Mouse (Mus musculus) common myeloid progenitor, adult 5-6 weeks (primary cell): ENCODE results near the gene Krt1. TPM values are rescaled to one million over a fixed set of nuclear protein-coding genes. Genes with fewer than 3 reads are reported as not detected.

Source experiments
- ATAC-seq: replicated peaks from 2 replicates; pipeline ENCODE4 v1.8.0; 2016; ENCODE audit warnings: low read depth, mild to moderate bottlenecking, moderate TSS enrichment, inconsistent platforms; ENCODE audit not compliant: poor library complexity, severe bottlenecking
- total RNA-seq: library from RNA; stranded (forward); fragments of 200-1000, 187-1606 nt; gene quantifications from 2 replicates; pipeline ENCODE4 v1.2.3, GENCODE M21; 2017

Gene Krt1
- not detected in 2 replicates for total RNA-seq

GRCm38 (mm10) chr15:101850694-101851093 lies at the start of gene Krt1:
Gene Krt1 (minus strand): TSS chr15:101850794.
- ATAC-seq = no peak

DNA sequence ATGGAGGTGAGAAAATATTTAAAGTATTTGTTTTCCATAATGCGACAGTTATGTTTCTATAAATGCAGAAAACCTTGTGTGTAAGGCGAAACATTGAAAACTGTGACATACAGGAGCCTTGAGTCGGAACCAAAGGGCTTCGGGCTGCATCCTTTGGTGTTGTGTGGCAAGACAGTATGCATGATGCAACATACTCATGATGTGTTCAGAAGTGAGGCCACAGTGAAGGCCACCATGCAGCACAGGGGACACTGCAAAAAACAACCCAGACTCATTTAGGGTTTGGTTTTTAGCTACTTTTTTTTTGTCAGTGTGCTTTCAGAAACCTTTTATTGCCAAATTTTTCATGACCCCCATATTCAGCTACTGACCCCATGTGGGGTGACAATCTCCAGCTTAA lies 44.6 kb upstream of the Krt1 start:
- ATAC-seq = no peak

GRCm38 (mm10) chr15:101892820-101893219 lies 42.2 kb upstream of the Krt1 start, which contains the start of gene Krt76:
Gene Krt76 (minus strand): TSS chr15:101892920.
- ATAC-seq = no peak

- no peak for ATAC-seq
Measured at GRCm38 (mm10) chr15:101879776-101880175, 29.2 kb upstream of the Krt1 start.

GRCm38 (mm10) chr15:101878041-101878440 lies 27.4 kb upstream of the Krt1 start:
- no peak for ATAC-seq

- ATAC-seq = no peak
Measured at GRCm38 (mm10) chr15:101874383-101874782, 23.8 kb upstream of the Krt1 start.

DNA sequence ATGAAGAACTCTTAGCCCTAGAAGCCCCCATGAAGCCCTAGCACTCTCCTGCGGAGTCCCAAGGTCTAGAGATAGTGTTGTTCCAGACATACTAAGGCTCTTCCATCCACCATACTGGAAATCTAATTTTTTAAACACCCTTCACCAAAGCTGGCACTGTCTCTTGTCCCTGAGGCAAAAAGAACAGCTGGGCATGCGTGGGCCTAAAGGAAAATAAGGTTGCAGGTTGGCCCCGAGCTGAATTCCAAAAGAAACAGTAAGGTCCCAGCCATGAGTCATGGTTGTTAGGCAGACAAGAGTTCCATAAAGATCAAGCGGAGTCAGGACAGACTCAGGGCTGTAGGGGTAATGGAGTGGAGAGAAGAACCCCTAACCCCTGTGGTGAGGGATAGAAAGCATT lies 22.6 kb upstream of the Krt1 start:
- ATAC-seq = no peak

GRCm38 (mm10) chr15:101869431-101869830 lies 18.8 kb upstream of the Krt1 start, which contains the start of gene Krt77:
Gene Krt77 (minus strand): TSS chr15:101869705.
- ATAC-seq = no peak

- ATAC-seq = no peak
Measured at GRCm38 (mm10) chr15:101866754-101867153, 16.2 kb upstream of the Krt1 start.

DNA sequence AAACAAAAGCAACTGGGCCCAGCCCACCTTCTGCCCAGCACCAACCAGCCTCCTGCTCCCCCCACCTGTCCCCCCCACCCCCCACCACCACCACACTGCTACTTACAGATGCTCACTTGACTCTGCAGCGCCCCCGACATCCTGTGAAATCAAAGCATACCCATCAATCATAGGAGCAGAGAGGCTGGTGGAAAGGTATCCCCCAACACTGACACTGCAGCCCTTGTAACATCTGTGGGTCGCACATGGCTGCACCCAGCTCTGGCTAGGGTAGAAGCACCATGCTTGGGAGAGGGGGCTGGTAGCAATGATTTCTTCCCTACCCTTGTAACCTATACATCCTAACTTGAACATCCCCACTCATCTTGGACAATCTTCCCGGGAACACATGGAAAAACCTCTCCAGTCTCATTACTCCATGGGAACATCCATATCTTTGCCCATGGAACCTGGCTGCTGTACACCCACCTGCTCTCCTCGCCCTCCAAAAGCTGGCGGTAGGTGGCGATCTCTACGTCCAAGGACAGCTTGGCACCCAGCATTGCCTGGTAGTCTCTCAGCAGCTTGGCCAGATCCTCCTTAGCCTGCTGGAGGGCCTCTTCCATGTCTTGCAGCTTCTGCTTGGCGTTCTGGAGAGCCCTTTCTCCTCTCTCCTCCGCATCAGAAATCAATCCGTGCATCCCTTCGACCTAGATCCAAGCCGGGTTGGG lies 10.0 kb upstream of the Krt1 start:
- ATAC-seq = no peak

DNA sequence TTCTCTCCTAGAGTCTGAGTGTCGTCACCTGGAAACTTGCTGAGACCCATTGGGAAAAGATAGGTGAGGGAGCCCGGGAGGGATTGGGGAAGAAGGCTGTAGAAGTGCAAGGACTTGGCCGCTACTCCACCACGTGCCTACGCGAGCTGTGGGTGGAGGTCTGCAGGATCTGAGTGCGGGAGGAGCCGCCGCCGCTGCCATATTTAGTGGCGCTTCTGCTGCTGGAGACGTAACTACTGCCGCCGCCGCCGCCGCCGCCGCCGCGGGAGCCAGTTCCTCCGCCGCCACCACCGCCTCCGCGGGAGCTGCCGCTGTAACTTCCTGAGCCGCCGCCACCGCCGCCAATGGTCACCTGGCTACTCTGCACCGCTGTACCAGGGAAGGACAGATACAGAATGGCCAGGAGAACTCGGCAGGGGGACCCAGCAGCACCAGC lies 9.2 kb upstream of the Krt1 start:
- peak; percentile 72 for ATAC-seq

GRCm38 (mm10) chr15:101858673-101859425 lies 8.3 kb upstream of the Krt1 start:
- 0 out of 2 replicates have a peak, but pooled peaks have one; percentile 42 for ATAC-seq

GRCm38 (mm10) chr15:101856696-101857095 lies 6.1 kb upstream of the Krt1 start:
- no peak for ATAC-seq

GRCm38 (mm10) chr15:101855732-101856131 lies 5.1 kb upstream of the Krt1 start:
- no peak for ATAC-seq

DNA sequence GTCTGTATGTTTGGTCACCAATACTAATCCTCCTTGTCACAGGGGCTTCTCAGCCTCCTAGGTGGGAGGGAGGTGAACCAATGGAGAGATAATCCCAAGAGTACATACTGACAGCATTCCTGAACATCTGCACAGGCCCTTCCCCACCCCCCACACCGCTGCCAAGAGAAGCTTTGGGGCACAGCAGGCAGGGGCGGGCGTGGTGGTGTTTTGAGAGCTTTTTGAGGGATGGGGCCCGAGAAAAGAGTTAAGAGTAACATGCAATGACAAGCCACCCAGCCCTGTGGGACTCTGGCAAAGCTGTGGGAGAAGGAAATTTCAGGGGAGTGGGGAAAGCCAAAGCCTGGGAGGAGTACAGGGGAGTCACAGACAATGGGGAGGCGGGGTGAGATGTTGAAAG lies 3.7 kb upstream of the Krt1 start:
- ATAC-seq = no peak

GRCm38 (mm10) chr15:101852571-101852970 lies 2.0 kb upstream of the Krt1 start:
- ATAC-seq = no peak

GRCm38 (mm10) chr15:101845971-101846403 lies 4.6 kb downstream of the Krt1 start:
- ATAC-seq = peak; percentile 92

DNA sequence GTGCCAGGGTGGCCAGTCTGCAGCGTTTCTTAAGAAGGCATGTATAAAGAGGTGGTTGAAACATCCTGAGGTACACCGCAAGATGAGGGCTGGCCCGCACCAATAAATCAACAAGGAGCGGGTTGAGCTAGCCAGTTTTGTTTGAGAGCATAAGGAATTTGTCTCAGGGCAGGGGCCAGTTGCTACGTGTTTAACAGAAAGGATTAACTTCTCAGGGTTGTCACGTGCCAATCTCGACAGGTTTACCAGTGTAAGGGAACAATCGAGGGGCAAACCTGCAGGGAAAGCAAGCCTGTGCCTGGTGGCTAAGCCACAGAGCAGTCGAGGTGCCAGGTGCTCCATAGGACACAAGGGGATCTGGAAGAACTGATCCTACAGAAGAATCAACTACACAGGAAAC lies 7.4 kb downstream of the Krt1 start:
- ATAC-seq = no peak

- no peak for ATAC-seq
Measured at GRCm38 (mm10) chr15:101834784-101835328, 15.7 kb downstream of the Krt1 start.

GRCm38 (mm10) chr15:101833131-101833530 lies 17.5 kb downstream of the Krt1 start:
- ATAC-seq = no peak

DNA sequence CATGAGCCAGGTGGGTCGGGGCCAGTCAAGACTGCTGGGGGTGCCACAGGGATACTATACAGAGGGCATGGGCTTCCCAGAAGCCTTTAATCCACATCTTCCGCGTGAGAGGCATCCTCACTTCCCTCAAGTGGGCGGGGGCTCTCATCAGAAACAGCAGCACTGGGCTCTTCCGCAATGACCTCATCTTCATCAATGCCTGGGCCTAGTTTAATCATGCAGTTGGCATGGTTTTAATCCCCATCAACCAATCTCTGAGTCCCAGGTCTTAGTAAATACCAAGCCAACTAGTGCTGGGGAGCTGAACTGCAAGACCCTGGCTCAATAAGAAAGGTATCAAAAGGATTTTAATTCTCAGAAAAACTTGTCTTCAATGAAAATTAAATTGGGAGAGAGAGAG lies 21.2 kb downstream of the Krt1 start:
- ATAC-seq = no peak
